Mouse (Mus musculus): Measurements from ENCODE around the gene Anapc11.
A peak's percentile ranks its signal among the peaks of the same experiment; 100 is the strongest.

The Anapc11 gene

GRCm38 (mm10) chr11:120606764-120607163, 8.5 kb downstream of the Anapc11 start:
- DNase-seq (ENCODE audit: low spot score in 2 of 2), result no peak

GRCm38 (mm10) chr11:120608241-120609034, 10.2 kb downstream of the Anapc11 start, which contains the start of gene Npb:
Npb (plus strand) TSS chr11:120608477.
- no peak for DNase-seq (ENCODE audit: low spot score in 2 of 2)

GRCm38 (mm10) chr11:120609250-120609649, 11.0 kb downstream of the Anapc11 start:
- no peak for DNase-seq (ENCODE audit: low spot score in 2 of 2)

- no peak for DNase-seq (ENCODE audit: low spot score in 2 of 2)
Observed at GRCm38 (mm10) chr11:120610477-120611046, 12.3 kb downstream of the Anapc11 start.

- no peak for DNase-seq (ENCODE audit: low spot score in 2 of 2)
Observed at GRCm38 (mm10) chr11:120612763-120613162, 14.5 kb downstream of the Anapc11 start.

GRCm38 (mm10) chr11:120613481-120613972, 15.3 kb downstream of the Anapc11 start:
- DNase-seq (ENCODE audit: low spot score in 2 of 2), result no peak

GRCm38 (mm10) chr11:120613976-120614375, 15.8 kb downstream of the Anapc11 start:
- no peak for DNase-seq (ENCODE audit: low spot score in 2 of 2)

- no peak for DNase-seq (ENCODE audit: low spot score in 2 of 2)
Observed at GRCm38 (mm10) chr11:120615167-120615566, 16.9 kb downstream of the Anapc11 start.

- no peak for DNase-seq (ENCODE audit: low spot score in 2 of 2)
Observed at GRCm38 (mm10) chr11:120615606-120616203, 17.5 kb downstream of the Anapc11 start.

- no peak for DNase-seq (ENCODE audit: low spot score in 2 of 2)
Observed at GRCm38 (mm10) chr11:120616617-120617294, 18.5 kb downstream of the Anapc11 start.

GRCm38 (mm10) chr11:120617519-120618112, 19.4 kb downstream of the Anapc11 start, which contains the start of gene Pcyt2:
Pcyt2 (minus strand) TSS chr11:120617936.
- peak; percentile 85 for DNase-seq (ENCODE audit: low spot score in 2 of 2)

- no peak for DNase-seq (ENCODE audit: low spot score in 2 of 2)
Observed at GRCm38 (mm10) chr11:120618619-120619535, 20.7 kb downstream of the Anapc11 start.

GRCm38 (mm10) chr11:120620195-120620594, 22.0 kb downstream of the Anapc11 start:
- no peak for DNase-seq (ENCODE audit: low spot score in 2 of 2)

- DNase-seq (ENCODE audit: low spot score in 2 of 2), result no peak
Observed at GRCm38 (mm10) chr11:120622805-120623204, 24.6 kb downstream of the Anapc11 start.

- peak; percentile 55 to 56 for DNase-seq (ENCODE audit: low spot score in 2 of 2)
Observed at GRCm38 (mm10) chr11:120623961-120624679, 25.9 kb downstream of the Anapc11 start.

- peak; percentile 56 to 77 for DNase-seq (ENCODE audit: low spot score in 2 of 2)
Observed at GRCm38 (mm10) chr11:120624680-120625111, 26.5 kb downstream of the Anapc11 start.

- DNase-seq (ENCODE audit: low spot score in 2 of 2), result no peak
Observed at GRCm38 (mm10) chr11:120625152-120625775, 27.0 kb downstream of the Anapc11 start, which contains the start of gene Sirt7. Sirt7 (minus strand) TSS chr11:120625240.

GRCm38 (mm10) chr11:120626785-120627467, 28.7 kb downstream of the Anapc11 start:
- DNase-seq (ENCODE audit: low spot score in 2 of 2), result no peak
